Mouse (Mus musculus) heart, embryonic 12.5 days (tissue): Measurements from ENCODE around the gene Gpr142. TPM values are rescaled to one million over a fixed set of nuclear protein-coding genes. Genes with fewer than 3 reads are reported as not detected.

ENCODE experiments used
- ATAC-seq: fragments of 200-750 bp; cut with Nextera tagmentation; 2 replicates; pipeline ENCODE4 v1.8.0; 2017; ENCODE audit warnings: moderate TSS enrichment, moderate library complexity; ENCODE audit not compliant: insufficient number of reproducible peaks, low FRiP score
- H3K27ac ChIP-seq: fragments of 300-500 bp; sonication (generic); 2 replicates; pipeline ENCODE4 v1.5.1; 2016; ENCODE audit warnings: mild to moderate bottlenecking, moderate library complexity; ENCODE audit not compliant: poor library complexity, severe bottlenecking
- H3K27me3 ChIP-seq: fragments of 300-500 bp; sonication (generic); replicated peaks from 2 replicates; pipeline ENCODE4 v1.6.1; 2016; ENCODE audit warnings: mild to moderate bottlenecking, moderate library complexity
- H3K36me3 ChIP-seq: fragments of 300-500 bp; sonication (generic); 2 replicates; pipeline ENCODE4 v1.6.1; 2016; ENCODE audit warnings: mild to moderate bottlenecking, moderate library complexity
- H3K4me1 ChIP-seq: fragments of 300-500 bp; sonication (generic); replicated peaks from 2 replicates; pipeline ENCODE4 v1.6.1; 2016; ENCODE audit warnings: mild to moderate bottlenecking
- H3K4me2 ChIP-seq: fragments of 300-500 bp; sonication (generic); 2 replicates; pipeline ENCODE4 v1.6.1; 2016; ENCODE audit warnings: mild to moderate bottlenecking, moderate library complexity
- H3K4me3 ChIP-seq: fragments of 300-500 bp; sonication (generic); 2 replicates; pipeline ENCODE4 v1.5.1; 2016; ENCODE audit warnings: mild to moderate bottlenecking
- H3K9ac ChIP-seq: fragments of 300-500 bp; sonication (generic); 2 replicates; pipeline ENCODE4 v1.6.1; 2016; ENCODE audit warnings: mild to moderate bottlenecking, moderate library complexity
- H3K9me3 ChIP-seq: fragments of 300-500 bp; sonication (generic); replicated peaks from 2 replicates; pipeline ENCODE4 v1.6.1; 2016; ENCODE audit warnings: mild to moderate bottlenecking, moderate library complexity
- WGBS: fragments of 180-500 bp; shearing (Covaris S2); methylation state at CpG from one replicate; pipeline ENCODE4 v1.1.7; 2016; 5-methylcytosine and 5-hydroxymethylcytosine counted together
- polyA plus RNA-seq: library from polyadenylated mRNA; unstranded; fragments of >200 nt; fragmentation: Nextera tagmentation; extraction: Ambion mirVana; gene quantifications from 2 replicates; pipeline ENCODE4 v1.2.1, GENCODE M21; 2016

Gene Gpr142
- not detected in 2 replicates for polyA plus RNA-seq

- Histone ChIP-seq H3K27me3 (peaks cover 32% of the 10 kb centered on the region), H3K27ac (no peak within 1 kb of the TSS), H3K4me1 (peaks cover 11% of the 10 kb centered on the region), H3K9ac (no peak within 1 kb of the TSS), H3K36me3 (no peaks in the 10 kb centered on the region), H3K9me3 (no peaks in the 10 kb centered on the region), H3K4me3 (no peak within 1 kb of the TSS), H3K4me2 (no peak within 1 kb of the TSS)
- ATAC-seq = no peak
- 82% methylated on average over 3 of the region's 3 CpGs for WGBS
Observed at GRCm38 (mm10) chr11:114798624-114799023, at the start of gene Gpr142. Gene Gpr142 (plus strand): TSS chr11:114798924.

GRCm38 (mm10) chr11:114764820-114765818, 33.6 kb upstream of the Gpr142 start, which contains the start of gene Kif19a:
Gene Kif19a (plus strand): TSS chr11:114765388.
- ATAC-seq = peak; percentile 69
- 0 out of 2 replicates have a peak within 1 kb of the TSS, but pooled peaks have one; percentile 46 for H3K9ac ChIP-seq
- WGBS = 4% methylated on average over 51 of the region's 51 CpGs
- H3K4me1 ChIP-seq = no peaks in the 10 kb centered on the region; the same call in 1 of the 2 replicates
- peaks cover 61% of the 10 kb centered on the region for H3K27me3 ChIP-seq
- H3K27ac ChIP-seq = no peak within 1 kb of the TSS
- no peaks in the 10 kb centered on the region for H3K36me3 ChIP-seq
- H3K4me3 ChIP-seq = peak within 1 kb of the TSS; percentile 51
- no peaks in the 10 kb centered on the region for H3K9me3 ChIP-seq
- H3K4me2 ChIP-seq = peak within 1 kb of the TSS; percentile 84

GRCm38 (mm10) chr11:114769911-114770310, 28.8 kb upstream of the Gpr142 start:
- WGBS = 40% methylated on average over 6 of the region's 6 CpGs

GRCm38 (mm10) chr11:114771896-114772295, 26.8 kb upstream of the Gpr142 start:
- Histone ChIP-seq H3K4me3 (no peak overlapping the region), H3K4me1 (no peaks in the 10 kb centered on the region)

More at GRCm38 (mm10) chr11:114769911-114770310, 28.8 kb upstream of the Gpr142 start:
- ATAC-seq = no peak
- Histone ChIP-seq H3K4me3 (no peak overlapping the region), H3K27me3 (peaks cover 52% of the 10 kb centered on the region), H3K27ac (no peak overlapping the region), H3K36me3 (no peaks in the 10 kb centered on the region), H3K9ac (no peak overlapping the region), H3K9me3 (no peaks in the 10 kb centered on the region), H3K4me2 (no peak overlapping the region), H3K4me1 (no peaks in the 10 kb centered on the region; the same call in 1 of the 2 replicates)

GRCm38 (mm10) chr11:114780076-114780475, 18.6 kb upstream of the Gpr142 start:
- Histone ChIP-seq H3K9ac (no peak overlapping the region), H3K4me2 (no peak overlapping the region), H3K4me1 (peaks cover 9% of the 10 kb centered on the region), H3K36me3 (no peaks in the 10 kb centered on the region), H3K27ac (no peak overlapping the region), H3K9me3 (no peaks in the 10 kb centered on the region), H3K27me3 (peaks cover 68% of the 10 kb centered on the region), H3K4me3 (no peak overlapping the region)
- WGBS = 30% methylated on average over 9 of the region's 9 CpGs
- no peak for ATAC-seq

More at GRCm38 (mm10) chr11:114771896-114772295, 26.8 kb upstream of the Gpr142 start:
- peaks cover 41% of the 10 kb centered on the region for H3K27me3 ChIP-seq
- no peak overlapping the region for H3K27ac ChIP-seq
- no peaks in the 10 kb centered on the region for H3K36me3 ChIP-seq
- no peak for ATAC-seq
- no peaks in the 10 kb centered on the region for H3K9me3 ChIP-seq
- no peak overlapping the region for H3K9ac ChIP-seq
- no peak overlapping the region for H3K4me2 ChIP-seq
- 68% methylated on average over 2 of the region's 2 CpGs for WGBS

GRCm38 (mm10) chr11:114785892-114786291, 12.8 kb upstream of the Gpr142 start:
- Histone ChIP-seq H3K9ac (no peak overlapping the region), H3K9me3 (no peaks in the 10 kb centered on the region), H3K36me3 (no peaks in the 10 kb centered on the region), H3K27ac (no peak overlapping the region), H3K27me3 (peaks cover 93% of the 10 kb centered on the region), H3K4me2 (peak overlapping the region; percentile 62), H3K4me3 (peak overlapping the region; percentile 34), H3K4me1 (peaks cover 7% of the 10 kb centered on the region)
- WGBS = 45% methylated on average over 10 of the region's 10 CpGs
- no peak for ATAC-seq

GRCm38 (mm10) chr11:114786326-114786725, 12.4 kb upstream of the Gpr142 start:
- Histone ChIP-seq H3K4me3 (peak overlapping the region; percentile 34), H3K36me3 (no peaks in the 10 kb centered on the region), H3K9ac (peak overlapping the region; percentile 8), H3K27ac (no peak overlapping the region), H3K9me3 (no peaks in the 10 kb centered on the region), H3K4me2 (peak overlapping the region; percentile 62), H3K27me3 (peaks cover 93% of the 10 kb centered on the region), H3K4me1 (peaks cover 8% of the 10 kb centered on the region)
- no peak for ATAC-seq
- 1% methylated on average over 43 of the region's 43 CpGs for WGBS

- H3K9me3 ChIP-seq = no peaks in the 10 kb centered on the region
- peaks cover 19% of the 10 kb centered on the region for H3K4me1 ChIP-seq
- no peak overlapping the region for H3K9ac ChIP-seq
- H3K27me3 ChIP-seq = peaks cover 97% of the 10 kb centered on the region
- no peaks in the 10 kb centered on the region for H3K36me3 ChIP-seq
- ATAC-seq = no peak
- no peak overlapping the region for H3K27ac ChIP-seq
- H3K4me3 ChIP-seq = no peak overlapping the region
- WGBS = 70% methylated on average over 3 of the region's 3 CpGs
- H3K4me2 ChIP-seq = no peak overlapping the region
Observed at GRCm38 (mm10) chr11:114787611-114788010, 11.1 kb upstream of the Gpr142 start.

GRCm38 (mm10) chr11:114789061-114789714, 9.5 kb upstream of the Gpr142 start:
- peaks cover 19% of the 10 kb centered on the region for H3K4me1 ChIP-seq
- H3K27ac ChIP-seq = no peak overlapping the region
- H3K4me2 ChIP-seq = peak overlapping the region; percentile 47
- 0 out of 2 replicates have a peak overlapping the region, but pooled peaks have one; percentile 15 for H3K4me3 ChIP-seq
- peak; percentile 41; the same call in 1 of the 2 replicates for ATAC-seq
- H3K9me3 ChIP-seq = no peaks in the 10 kb centered on the region
- H3K36me3 ChIP-seq = no peaks in the 10 kb centered on the region
- H3K27me3 ChIP-seq = peaks cover 98% of the 10 kb centered on the region
- 13% methylated on average over 30 of the region's 30 CpGs for WGBS
- no peak overlapping the region for H3K9ac ChIP-seq

- 38% methylated on average over 9 of the region's 9 CpGs for WGBS
- no peak overlapping the region for H3K4me3 ChIP-seq
- H3K27me3 ChIP-seq = peaks cover 98% of the 10 kb centered on the region
- H3K27ac ChIP-seq = no peak overlapping the region
- no peak for ATAC-seq
- H3K4me1 ChIP-seq = peaks cover 19% of the 10 kb centered on the region
- no peak overlapping the region for H3K4me2 ChIP-seq
- no peak overlapping the region for H3K9ac ChIP-seq
- no peaks in the 10 kb centered on the region for H3K9me3 ChIP-seq
- H3K36me3 ChIP-seq = no peaks in the 10 kb centered on the region
Observed at GRCm38 (mm10) chr11:114789716-114790115, 9.0 kb upstream of the Gpr142 start.

- no peak for ATAC-seq
- no peak overlapping the region for H3K4me3 ChIP-seq
- no peaks in the 10 kb centered on the region for H3K36me3 ChIP-seq
- H3K27ac ChIP-seq = no peak overlapping the region
- whole genome bisulfite sequencing = 62% methylated on average over 12 of the region's 12 CpGs
- H3K9ac ChIP-seq = no peak overlapping the region
- H3K27me3 ChIP-seq = peaks cover 98% of the 10 kb centered on the region
- no peak overlapping the region for H3K4me2 ChIP-seq
- H3K4me1 ChIP-seq = peaks cover 19% of the 10 kb centered on the region
- no peaks in the 10 kb centered on the region for H3K9me3 ChIP-seq
Observed at GRCm38 (mm10) chr11:114790171-114790570, 8.6 kb upstream of the Gpr142 start.
